Mouse (Mus musculus) brain, embryonic 14.5 days (tissue): ENCODE measurements at regions not wholly inside any gene's neighbourhood (a gene's known extent, or its start where the extent isn't known, plus 50 kb on each side); places are given as distances from the start of the nearest gene placed in this dataset.
A peak's percentile ranks its signal among the peaks of the same experiment; 100 is the strongest.

Source experiments
- DNase-seq: peaks from one replicate; pipeline ENCODE4 v3.0.0-alpha.2; 2011; ENCODE audit warnings: low read depth
- CTCF ChIP-seq: fragments of 200-500 bp; IDR thresholded peaks from 2 replicates; pipeline ENCODE4 v1.5.1; 2012; ENCODE audit warnings: inconsistent platforms, mild to moderate bottlenecking, moderate library complexity, borderline replicate concordance; ENCODE audit not compliant: insufficient read depth, insufficient read length; ENCODE audit errors: extremely low read depth
- POLR2A ChIP-seq: fragments of 200-500 bp; IDR thresholded peaks from 2 replicates; pipeline ENCODE4 v1.6.1; 2012; ENCODE audit warnings: mild to moderate bottlenecking, inconsistent platforms, borderline replicate concordance; ENCODE audit not compliant: poor library complexity, insufficient read depth, insufficient read length, severe bottlenecking; ENCODE audit errors: extremely low read depth

GRCm38 (mm10) chr6:51326103-51326829, 106.2 kb upstream of the Nfe2l3 start:
- no peak for DNase-seq

GRCm38 (mm10) chr6:51329070-51329995, 103.1 kb upstream of the Nfe2l3 start:
- no peak for DNase-seq
- TF ChIP-seq CTCF (no peak), POLR2A (no peak)

More at GRCm38 (mm10) chr6:51326103-51326829, 106.2 kb upstream of the Nfe2l3 start:
- TF ChIP-seq POLR2A = no peak

- DNase-seq = no peak
- TF ChIP-seq CTCF = no peak
- no peak for TF ChIP-seq POLR2A
Measured at GRCm38 (mm10) chr6:51330069-51330706, 102.3 kb upstream of the Nfe2l3 start.

DNA sequence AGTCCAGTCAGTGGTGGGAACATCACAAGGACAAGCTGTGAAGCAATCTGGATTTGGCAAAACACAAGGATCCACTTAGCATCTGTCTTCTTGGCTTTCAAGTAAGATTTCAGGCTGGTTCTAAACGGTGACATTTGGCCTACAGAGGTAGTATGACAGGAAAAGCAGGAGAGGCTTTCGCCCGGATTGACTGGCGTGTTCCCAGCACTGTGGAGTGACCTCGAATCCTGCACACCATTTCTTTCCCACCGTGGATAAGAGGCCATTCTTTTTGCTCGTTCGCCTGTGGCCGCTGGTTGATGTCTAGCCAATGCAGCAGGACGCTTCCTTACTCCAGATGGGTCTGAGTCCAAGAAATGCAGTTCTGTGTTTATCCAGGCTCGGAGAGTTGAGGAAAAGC, 99.6 kb upstream of the Nfe2l3 start:
- DNase-seq = peak; percentile 68
- TF ChIP-seq CTCF (no peak), POLR2A (no peak)

DNA sequence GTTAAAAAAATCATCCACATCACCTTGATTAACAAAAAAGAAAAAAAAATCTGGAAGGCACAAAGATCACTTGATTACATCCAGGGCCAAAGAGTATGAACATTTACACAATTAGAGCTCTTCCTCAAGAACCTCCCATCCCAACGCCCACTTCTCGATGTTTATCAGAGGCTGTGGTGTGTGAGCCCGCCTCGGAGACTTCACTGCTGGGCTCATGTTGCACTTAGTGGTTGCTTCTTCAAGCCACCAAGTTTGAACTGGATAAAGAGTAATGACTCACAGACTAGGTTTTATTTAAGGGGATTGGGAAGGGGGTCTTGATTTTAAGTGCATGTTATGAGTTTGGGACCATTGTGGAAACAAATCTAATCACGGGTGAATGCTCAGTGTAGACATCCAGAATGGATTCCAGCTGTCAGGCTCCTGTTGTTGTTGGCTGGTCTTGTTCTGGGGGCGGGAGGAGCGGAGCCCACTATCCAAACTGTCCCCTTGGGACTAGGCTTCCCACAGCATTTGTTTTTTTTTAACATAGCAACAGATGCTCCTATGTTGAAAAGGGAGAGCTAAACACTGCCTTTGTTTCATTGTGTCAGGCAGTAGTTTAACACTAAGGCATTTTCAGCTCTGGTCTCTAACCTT, 98.6 kb upstream of the Nfe2l3 start:
- TF ChIP-seq CTCF = no peak
- TF ChIP-seq POLR2A = no peak
- peak; percentile 22 for DNase-seq

DNA sequence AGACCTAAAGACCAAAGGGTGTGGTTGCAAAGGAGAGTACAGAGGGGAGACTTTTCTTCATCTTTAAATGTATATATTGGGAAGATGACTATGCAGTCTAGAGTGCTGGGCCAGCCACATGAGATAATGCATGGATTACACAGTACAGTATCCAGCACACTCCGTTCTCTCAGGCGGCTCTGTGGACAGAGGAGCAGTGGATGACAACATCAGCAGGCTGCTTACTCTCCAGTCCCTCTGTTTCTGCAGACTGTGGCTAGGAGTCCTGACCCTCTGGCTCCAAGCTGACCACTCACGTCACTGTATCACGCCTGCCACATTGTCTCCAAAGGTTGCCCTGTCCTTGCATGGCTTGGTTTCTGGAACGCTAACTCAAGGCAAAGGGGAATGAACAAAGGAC, 97.2 kb upstream of the Nfe2l3 start:
- no peak for DNase-seq
- TF ChIP-seq POLR2A = no peak

DNA sequence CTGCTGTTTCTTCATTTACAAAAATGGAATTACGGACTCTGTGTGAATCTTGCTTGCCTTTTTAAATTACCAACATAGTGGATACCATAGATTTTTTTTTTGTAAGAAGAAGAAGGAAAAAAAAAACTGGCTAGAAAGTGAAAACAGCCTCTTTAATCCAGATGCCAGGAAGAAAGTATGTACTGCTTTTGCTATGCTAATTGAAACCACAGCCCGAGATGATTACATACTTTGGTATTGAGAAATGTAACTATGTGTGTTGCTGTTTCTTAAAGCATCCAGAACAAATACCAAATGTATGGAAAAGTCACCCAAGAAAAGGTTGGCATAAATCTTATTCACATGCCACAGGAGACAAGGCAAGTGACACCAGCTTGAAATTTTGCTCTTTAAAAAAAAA, 93.2 kb upstream of the Nfe2l3 start:
- TF ChIP-seq POLR2A (no peak), CTCF (no peak)
- DNase-seq = no peak

GRCm38 (mm10) chr6:51347721-51348120, 84.7 kb upstream of the Nfe2l3 start:
- no peak for TF ChIP-seq POLR2A
- no peak for TF ChIP-seq CTCF
- no peak for DNase-seq

GRCm38 (mm10) chr6:51349771-51350170, 82.7 kb upstream of the Nfe2l3 start:
- TF ChIP-seq CTCF (no peak), POLR2A (no peak)
- DNase-seq = no peak

- DNase-seq = no peak
- TF ChIP-seq POLR2A = no peak
- TF ChIP-seq CTCF = no peak
Measured at GRCm38 (mm10) chr6:51355041-51355440, 77.4 kb upstream of the Nfe2l3 start.

GRCm38 (mm10) chr6:51361611-51362180, 70.8 kb upstream of the Nfe2l3 start:
- peak; percentile 76 for DNase-seq
- TF ChIP-seq POLR2A (no peak), CTCF (no peak)
